Mouse (Mus musculus) kidney, adult 2 months (tissue): ENCODE data around the gene Rtbdn. TPM values are rescaled to one million over a fixed set of nuclear protein-coding genes. Genes with fewer than 3 reads are reported as not detected.

ENCODE experiments used
- DNase-seq: peaks from one replicate; pipeline ENCODE4 v3.0.0; 2021
- H3K27ac ChIP-seq: fragments of 200-500 bp; 2 replicates; pipeline ENCODE4 v1.5.1; 2012; ENCODE audit warnings: low read depth, low read length, control low read depth, inconsistent platforms; ENCODE audit not compliant: insufficient read depth
- H3K27me3 ChIP-seq: fragments of 200-500 bp; replicated peaks from 2 replicates; pipeline ENCODE4 v1.6.1; 2012; ENCODE audit warnings: mild to moderate bottlenecking, moderate library complexity, low read length, inconsistent platforms; ENCODE audit not compliant: control insufficient read depth, insufficient read depth
- H3K36me3 ChIP-seq: fragments of 200-500 bp; 2 replicates; pipeline ENCODE4 v1.6.1; 2012; ENCODE audit warnings: mild to moderate bottlenecking, moderate library complexity, low read length, inconsistent platforms; ENCODE audit not compliant: control insufficient read depth, insufficient read depth
- H3K4me1 ChIP-seq: fragments of 200-500 bp; 2 replicates; pipeline ENCODE4 v1.6.1; 2011; ENCODE audit warnings: low read length; ENCODE audit not compliant: control insufficient read depth, insufficient read depth
- H3K4me3 ChIP-seq: fragments of 200-500 bp; 2 replicates; pipeline ENCODE4 v1.5.1; 2011; ENCODE audit warnings: mild to moderate bottlenecking, low read depth, low read length, control low read depth; ENCODE audit not compliant: insufficient read depth
- CTCF ChIP-seq: fragments of 200-500 bp; conservative IDR thresholded peaks from 2 replicates; pipeline ENCODE4 v1.5.1; 2011; ENCODE audit warnings: low read depth, mild to moderate bottlenecking, control low read depth, low read length, moderate library complexity, mixed read lengths; ENCODE audit not compliant: insufficient read depth, insufficient read length
- POLR2A ChIP-seq: fragments of 200-500 bp; IDR thresholded peaks from one replicate; pipeline ENCODE4 v1.6.1; 2011; ENCODE audit warnings: low read depth, low read length, control low read depth
- WGBS: fragments of 180-500 bp; shearing (Covaris S2); methylation state at CpG from one replicate; pipeline ENCODE4 v1.1.7; 2018; 5-methylcytosine and 5-hydroxymethylcytosine counted together
- polyA plus RNA-seq: library from polyadenylated mRNA; depleted of rRNA; stranded (reverse); fragments of >200 nt; gene quantifications from 2 replicates; pipeline ENCODE4 v1.2.3, GENCODE M21; 2012

Gene Rtbdn
- polyA plus RNA-seq, 1 experiment: not detected

GRCm38 (mm10) chr8:84980622-84981358 is 34.0 kb downstream of the Rtbdn start:
- H3K27ac ChIP-seq: peak overlapping the region; percentile 98
- no peaks in the 10 kb centered on the region for H3K27me3 ChIP-seq
- 10% methylated on average over 11 of the region's 11 CpGs for WGBS
- DNase-seq: peak; percentile 98
- H3K4me1 ChIP-seq: peaks cover 47% of the 10 kb centered on the region
- H3K36me3 ChIP-seq: no peaks in the 10 kb centered on the region
- TF ChIP-seq CTCF (no peak), POLR2A (no peak)
- peak overlapping the region; percentile 30; the same call in 1 of the 2 replicates for H3K4me3 ChIP-seq

GRCm38 (mm10) chr8:84981644-84982498 is 35.1 kb downstream of the Rtbdn start:
- Histone ChIP-seq H3K36me3 (no peaks in the 10 kb centered on the region), H3K4me1 (peaks cover 49% of the 10 kb centered on the region), H3K27me3 (no peaks in the 10 kb centered on the region), H3K4me3 (no peak overlapping the region), H3K27ac (peak overlapping the region; percentile 98)
- 47% methylated on average over 15 of the region's 15 CpGs for WGBS
- DNase-seq: peak; percentile 72
- TF ChIP-seq CTCF (no peak), POLR2A (no peak)

GRCm38 (mm10) chr8:84982499-84983011 is 35.8 kb downstream of the Rtbdn start:
- peaks cover 49% of the 10 kb centered on the region for H3K4me1 ChIP-seq
- no peak for DNase-seq
- H3K4me3 ChIP-seq: no peak overlapping the region
- H3K27ac ChIP-seq: peak overlapping the region; percentile 98
- no peak for TF ChIP-seq POLR2A
- no peak for TF ChIP-seq CTCF
- H3K27me3 ChIP-seq: no peaks in the 10 kb centered on the region
- no peaks in the 10 kb centered on the region for H3K36me3 ChIP-seq
- 45% methylated on average over 3 of the region's 3 CpGs for WGBS

DNA sequence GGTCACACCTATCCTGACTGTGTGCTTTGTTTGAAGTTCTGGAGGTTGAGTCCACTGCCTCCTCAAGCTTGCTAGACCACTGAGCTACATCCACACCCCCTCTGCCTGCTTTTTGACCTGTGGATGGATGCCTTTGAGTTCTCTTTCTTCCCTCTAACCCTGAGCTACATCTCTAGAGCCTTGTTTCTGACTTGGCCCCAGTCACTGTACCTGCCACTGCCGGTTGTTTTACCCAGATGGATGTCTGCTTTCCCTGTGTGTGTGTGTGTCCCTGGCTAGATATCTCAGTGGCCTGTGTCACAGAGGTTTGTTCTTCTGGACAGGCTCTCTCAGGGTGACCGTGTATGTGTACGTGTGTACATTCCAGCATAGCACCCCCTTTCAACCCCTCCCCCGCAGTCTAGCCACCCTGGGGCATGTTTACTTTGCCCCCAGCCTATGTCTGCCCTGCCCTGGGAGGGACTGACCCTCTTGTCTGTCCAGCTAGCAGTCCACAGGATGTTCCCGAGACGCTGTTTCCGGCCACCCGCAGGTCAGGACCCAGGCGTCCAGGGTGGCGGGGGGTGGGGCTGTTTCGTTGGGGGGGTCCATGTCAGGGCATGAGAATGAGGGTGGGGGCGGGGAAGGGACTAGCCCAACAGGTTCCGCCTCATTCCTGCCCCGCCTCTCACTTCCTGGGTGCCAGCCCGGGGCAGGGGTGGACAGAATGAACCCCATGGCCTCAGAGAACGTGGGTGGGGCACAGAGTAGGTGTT is 37.7 kb downstream of the Rtbdn start:
- Histone ChIP-seq H3K27me3 (no peaks in the 10 kb centered on the region), H3K36me3 (no peaks in the 10 kb centered on the region), H3K4me1 (peaks cover 45% of the 10 kb centered on the region), H3K27ac (peak overlapping the region; percentile 84), H3K4me3 (no peak overlapping the region)
- WGBS: 4% methylated on average over 16 of the region's 16 CpGs
- peak; percentile 80 for DNase-seq
- TF ChIP-seq CTCF (no peak), POLR2A (no peak)

DNA sequence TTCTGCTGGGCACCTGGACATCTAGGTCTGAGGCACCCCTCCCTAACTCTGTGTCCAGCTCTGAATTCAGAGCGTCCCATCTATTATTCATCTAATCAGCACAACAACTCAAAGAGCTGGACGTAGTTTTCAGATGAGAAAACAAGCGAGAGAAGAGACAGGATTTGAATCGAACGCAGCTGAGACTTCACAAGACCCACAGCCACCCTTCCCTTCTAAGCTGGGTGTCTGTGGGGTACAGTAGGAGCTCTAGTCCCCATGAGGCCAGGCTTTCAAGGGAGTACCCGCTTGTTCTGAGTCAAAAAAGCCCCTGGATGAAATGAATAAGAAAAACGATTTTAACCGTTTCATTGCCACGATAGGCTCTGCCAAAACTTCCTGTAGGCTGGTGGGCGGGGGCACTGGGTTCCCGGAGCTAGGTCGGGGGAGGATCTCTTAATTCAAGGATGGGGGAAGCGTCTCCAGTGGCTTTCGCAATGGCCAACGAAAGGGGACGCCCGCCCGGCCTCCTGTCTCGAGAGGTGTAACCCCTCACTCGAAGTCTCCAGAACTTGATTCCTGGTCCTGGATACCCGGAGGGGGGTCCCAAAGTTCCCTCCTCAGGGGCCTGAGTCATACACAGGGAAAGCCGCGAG is 38.4 kb downstream of the Rtbdn start:
- 2% methylated on average over 23 of the region's 23 CpGs for WGBS
- Histone ChIP-seq H3K4me1 (peaks cover 45% of the 10 kb centered on the region), H3K27ac (peak overlapping the region; percentile 84), H3K4me3 (peak overlapping the region; percentile 34), H3K36me3 (no peaks in the 10 kb centered on the region), H3K27me3 (no peaks in the 10 kb centered on the region)
- no peak for DNase-seq
- TF ChIP-seq POLR2A (no peak), CTCF (no peak)

DNA sequence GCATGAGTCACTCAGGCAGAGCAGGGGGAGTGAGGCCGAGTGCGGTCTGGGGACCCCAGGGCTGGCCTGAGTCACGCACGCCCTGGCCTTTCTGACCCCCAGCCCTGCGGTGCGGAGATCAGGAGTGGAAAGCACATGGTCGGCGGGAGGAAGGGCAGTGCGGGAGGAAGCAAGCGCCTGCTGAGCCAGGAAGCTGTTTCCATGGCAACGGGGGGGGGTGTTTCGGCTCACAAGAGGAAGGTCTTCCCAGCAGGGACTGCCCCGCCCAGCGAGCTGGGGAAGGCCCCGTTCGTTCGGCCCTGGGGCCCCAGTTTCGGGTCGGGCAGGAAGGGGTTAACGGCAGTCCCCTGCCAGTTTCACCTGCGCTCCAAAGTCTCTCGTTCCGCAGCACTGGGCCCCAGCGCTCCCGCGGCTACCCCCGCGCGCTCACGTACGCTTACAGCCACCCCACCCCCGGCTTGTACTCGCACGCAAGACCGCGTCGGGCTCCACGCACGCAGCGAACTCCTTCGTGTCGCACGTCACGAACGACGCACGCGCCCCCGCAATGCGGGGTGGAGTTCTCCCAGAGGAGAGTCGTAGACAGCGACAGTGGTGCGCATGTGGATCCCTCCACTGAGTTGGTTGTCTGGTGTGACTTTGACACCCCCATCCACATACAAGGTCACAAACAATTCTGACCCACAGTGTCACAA is 39.0 kb downstream of the Rtbdn start:
- H3K4me3 ChIP-seq: peak overlapping the region; percentile 34
- peaks cover 40% of the 10 kb centered on the region for H3K4me1 ChIP-seq
- no peak for TF ChIP-seq CTCF
- no peak for TF ChIP-seq POLR2A
- H3K27me3 ChIP-seq: no peaks in the 10 kb centered on the region
- peak; percentile 96 for DNase-seq
- H3K27ac ChIP-seq: peak overlapping the region; percentile 84
- H3K36me3 ChIP-seq: no peaks in the 10 kb centered on the region
- WGBS: under 1% methylated on average over 53 of the region's 53 CpGs
